Mouse (Mus musculus) activated CD4-positive, CD25-positive, alpha-beta regulatory T cell, adult 4 months (primary cell): ENCODE measurements around the gene Ndst2. TPM values are rescaled to one million over a fixed set of nuclear protein-coding genes. Genes with fewer than 3 reads are reported as not detected.
"Not testable (repeated sequence)": the region's sequence is repeated elsewhere in the genome, so short reads cannot be mapped to it uniquely, and the experiment has no call there.

Source experiments
- ATAC-seq: one replicate; pipeline ENCODE4 v1.8.0; 2017
- polyA plus RNA-seq, 2 experiments: library from polyadenylated mRNA; unstranded; fragments of 100-300 nt; shearing (Covaris generic); gene quantifications; one replicate each; pipeline ENCODE4 v1.2.1; 2017

The Ndst2 gene
- polyA plus RNA-seq, 2 experiments from 2014 or later = 9.0 to 12.0 TPM

- ATAC-seq = no peak
Observed at GRCm38 (mm10) chr14:20737306-20737705, 2.9 kb upstream of the Ndst2 start.

- no peak for ATAC-seq
Observed at GRCm38 (mm10) chr14:20735892-20736390, 1.6 kb upstream of the Ndst2 start.

GRCm38 (mm10) chr14:20735052-20735451 lies 690 bp upstream of the Ndst2 start:
- ATAC-seq = no peak

GRCm38 (mm10) chr14:20733041-20733951 lies 1.1 kb downstream of the Ndst2 start:
- ATAC-seq = no peak

GRCm38 (mm10) chr14:20730853-20731602 lies 3.3 kb downstream of the Ndst2 start:
- ATAC-seq = no peak

- ATAC-seq = no peak
Observed at GRCm38 (mm10) chr14:20729871-20730270, 4.5 kb downstream of the Ndst2 start.

- no peak for ATAC-seq
Observed at GRCm38 (mm10) chr14:20725660-20726339, 8.6 kb downstream of the Ndst2 start.

GRCm38 (mm10) chr14:20724043-20724442 lies 10.3 kb downstream of the Ndst2 start:
- no peak for ATAC-seq

- ATAC-seq = no peak
Observed at GRCm38 (mm10) chr14:20723006-20723405, 11.4 kb downstream of the Ndst2 start.

- no peak for ATAC-seq
Observed at GRCm38 (mm10) chr14:20721371-20721770, 13.0 kb downstream of the Ndst2 start.

- no peak for ATAC-seq
Observed at GRCm38 (mm10) chr14:20719767-20720166, 14.6 kb downstream of the Ndst2 start.

GRCm38 (mm10) chr14:20718443-20718842 lies 15.9 kb downstream of the Ndst2 start:
- ATAC-seq = no peak

GRCm38 (mm10) chr14:20713832-20714231 lies 20.5 kb downstream of the Ndst2 start:
- ATAC-seq = no peak

- peak; percentile 38 for ATAC-seq
Observed at GRCm38 (mm10) chr14:20708239-20708638, 26.1 kb downstream of the Ndst2 start.

- ATAC-seq = peak; percentile 60
Observed at GRCm38 (mm10) chr14:20707201-20708190, 26.9 kb downstream of the Ndst2 start, which contains the start of gene Zswim8. TSS of gene Zswim8 (plus strand) at chr14:20707552.

GRCm38 (mm10) chr14:20703461-20703860 lies 30.9 kb downstream of the Ndst2 start:
- not testable (repeated sequence) for ATAC-seq

GRCm38 (mm10) chr14:20702741-20703381 lies 31.5 kb downstream of the Ndst2 start, which contains the start of gene Chchd1:
TSS of gene Chchd1 (plus strand) at chr14:20703006.
- peak; percentile 65 for ATAC-seq

- ATAC-seq = no peak
Observed at GRCm38 (mm10) chr14:20702096-20702740, 32.1 kb downstream of the Ndst2 start.

- no peak for ATAC-seq
Observed at GRCm38 (mm10) chr14:20701554-20701953, 32.8 kb downstream of the Ndst2 start.

- ATAC-seq = no peak
Observed at GRCm38 (mm10) chr14:20700362-20700761, 34.0 kb downstream of the Ndst2 start.
